In the genomic region with DNA sequence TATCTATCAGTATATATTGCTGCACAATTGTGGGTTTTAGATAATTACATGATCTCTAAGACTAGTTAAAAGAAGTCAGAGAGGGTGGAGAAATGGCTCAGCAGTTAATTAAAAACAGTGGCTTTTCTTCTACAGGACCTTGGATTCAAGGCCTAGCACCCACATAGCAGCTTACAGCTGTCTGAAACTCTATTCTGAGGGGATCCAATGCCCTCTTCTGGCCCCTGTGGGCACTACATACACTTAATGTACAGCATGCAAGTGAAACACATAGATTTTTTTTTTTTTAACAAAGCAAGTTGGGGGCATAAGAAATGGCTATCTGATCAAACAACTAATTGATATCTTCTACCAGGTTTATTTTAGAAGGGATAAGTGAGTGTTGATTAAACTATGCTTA, we compare ENCODE assay signal across 9 mouse cellular contexts. TPM values are rescaled to one million over a fixed set of nuclear protein-coding genes. Genes with fewer than 3 reads are reported as not detected.
A peak's percentile ranks its signal among the peaks of the same experiment; 100 is the strongest.
DNase-seq lines count a peak whose midpoint lies in the region; ATAC-seq lines count a peak whose summit lies in the region.
"Had no signal": no experiment of that assay in that cellular context is flagged by ENCODE, and none has a peak within 500 bp of the region (broad histone marks: within the 10 kb centered on the region; RNA-seq: fewer than 3 reads in every experiment).

No protein-coding gene starts in this region.

- ATAC-seq in hindbrain, embryonic 11.5 days (ENCODE audit: low FRiP score): no peak
- no peak for ATAC-seq in hindbrain, embryonic 12.5 days (ENCODE audit: low FRiP score)
- peak; percentile 71 for ATAC-seq in liver, embryonic 12.5 days
- ATAC-seq in frontal cortex, adult (ENCODE audit: low TSS enrichment): no peak

- H3K9me3 ChIP-seq in hindbrain, embryonic 11.5 days (ENCODE audit: control insufficient read depth, low read length): no peaks in the 10 kb centered on the region
- H3K9me3 ChIP-seq in hindbrain, embryonic 12.5 days (replicated peaks): no peaks in the 10 kb centered on the region
- no peaks in the 10 kb centered on the region for H3K9me3 ChIP-seq in embryonic facial prominence, embryonic 10.5 days
- H3K9me3 ChIP-seq in liver, embryonic 12.5 days (replicated peaks): no peaks in the 10 kb centered on the region
- H3K9me3 ChIP-seq: liver, embryonic 15.5 days had no signal

- H3K4me1 ChIP-seq in hindbrain, embryonic 11.5 days (replicated peaks; ENCODE audit: control insufficient read depth, insufficient read depth, low read length): no peaks in the 10 kb centered on the region
- peaks cover 5% of the 10 kb centered on the region; the same call in 1 of the 2 replicates for H3K4me1 ChIP-seq in hindbrain, embryonic 12.5 days
- no peaks in the 10 kb centered on the region for H3K4me1 ChIP-seq in embryonic facial prominence, embryonic 10.5 days
- peaks cover 17% of the 10 kb centered on the region for H3K4me1 ChIP-seq in liver, embryonic 12.5 days

- peak; percentile 66 for DNase-seq in hindbrain, embryonic 11.5 days (ENCODE audit: low spot score)
- peak; percentile 77 for DNase-seq in CD4-positive helper T cell, adult 2 months (ENCODE audit: low read depth, low spot score)
- peak; percentile 41 for DNase-seq in adipocyte (ENCODE audit: low spot score)
- peak; percentile 58 for DNase-seq in embryonic facial prominence, embryonic 10.5 days (ENCODE audit: low spot score)
- DNase-seq in ovary, postnatal 14 days (ENCODE audit: low spot score): peak; percentile 14

- no peak overlapping the region for H3K4me3 ChIP-seq in hindbrain, embryonic 11.5 days (ENCODE audit: low read depth, low read length)
- H3K4me3 ChIP-seq in hindbrain, embryonic 12.5 days: no peak overlapping the region
- H3K4me3 ChIP-seq in embryonic facial prominence, embryonic 10.5 days: no peak overlapping the region
- H3K4me3 ChIP-seq in liver, embryonic 12.5 days: no peak overlapping the region
- H3K4me3 ChIP-seq: liver, embryonic 15.5 days had no signal

- H3K9ac ChIP-seq in hindbrain, embryonic 11.5 days (ENCODE audit: low read depth, low read length): no peak overlapping the region
- H3K9ac ChIP-seq in hindbrain, embryonic 12.5 days: no peak overlapping the region
- no peak overlapping the region for H3K9ac ChIP-seq in liver, embryonic 12.5 days
- H3K9ac ChIP-seq: liver, embryonic 15.5 days had no signal

- H3K36me3 ChIP-seq in hindbrain, embryonic 11.5 days (ENCODE audit: control insufficient read depth, insufficient read depth, low read length): peaks cover 3% of the 10 kb centered on the region; the same call in 1 of the 2 replicates
- H3K36me3 ChIP-seq in hindbrain, embryonic 12.5 days: peaks cover 3% of the 10 kb centered on the region; the same call in 1 of the 2 replicates
- H3K36me3 ChIP-seq in embryonic facial prominence, embryonic 10.5 days (replicated peaks): peaks cover 40% of the 10 kb centered on the region
- H3K36me3 ChIP-seq in liver, embryonic 12.5 days: peaks cover 23% of the 10 kb centered on the region

- H3K4me2 ChIP-seq in hindbrain, embryonic 11.5 days (replicated peaks; ENCODE audit: low read depth, low read length): no peak overlapping the region
- no peak overlapping the region for H3K4me2 ChIP-seq in hindbrain, embryonic 12.5 days (replicated peaks)
- no peak overlapping the region for H3K4me2 ChIP-seq in liver, embryonic 12.5 days
- H3K4me2 ChIP-seq: liver, embryonic 15.5 days had no signal

- H3K27ac ChIP-seq in hindbrain, embryonic 11.5 days (ENCODE audit: low read depth, low read length): no peak overlapping the region
- H3K27ac ChIP-seq in hindbrain, embryonic 12.5 days: no peak overlapping the region
- no peak overlapping the region for H3K27ac ChIP-seq in embryonic facial prominence, embryonic 10.5 days (replicated peaks)
- no peak overlapping the region for H3K27ac ChIP-seq in liver, embryonic 12.5 days
- H3K27ac ChIP-seq: liver, embryonic 15.5 days had no signal

- no peaks in the 10 kb centered on the region for H3K27me3 ChIP-seq in hindbrain, embryonic 11.5 days (ENCODE audit: control insufficient read depth, insufficient read depth, low read length)
- H3K27me3 ChIP-seq in hindbrain, embryonic 12.5 days: no peaks in the 10 kb centered on the region
- H3K27me3 ChIP-seq in embryonic facial prominence, embryonic 10.5 days (replicated peaks; ENCODE audit: low read depth, poor library complexity, severe bottlenecking): no peaks in the 10 kb centered on the region
- no peaks in the 10 kb centered on the region for H3K27me3 ChIP-seq in liver, embryonic 12.5 days (replicated peaks)
- H3K27me3 ChIP-seq: liver, embryonic 15.5 days had no signal

RNA-seq across cellular contexts. Expression of a gene that starts 26.6 kb away (rescaled TPM):
- polyA plus RNA-seq in hindbrain, embryonic 11.5 days (2014; fragmentation: Nextera tagmentation; extraction: Ambion mirVana): 74.7 and 91.1 TPM in 2 replicates
- 67.1 and 74.1 TPM in 2 replicates for polyA plus RNA-seq in hindbrain, embryonic 12.5 days (2016; fragmentation: Nextera tagmentation; extraction: Ambion mirVana)
- 85.8 and 90.1 TPM in 2 replicates for polyA plus RNA-seq in embryonic facial prominence, embryonic 10.5 days (2016; fragmentation: Nextera tagmentation; extraction: Ambion mirVana)
- 27.2 and 30.1 TPM in 2 replicates for polyA plus RNA-seq in liver, embryonic 12.5 days (2016; fragmentation: Nextera tagmentation; extraction: Ambion mirVana)

RNA-seq across cellular contexts. Expression of a gene that starts 57.7 kb away (rescaled TPM):
- 57.4 and 58.0 TPM in 2 replicates for polyA plus RNA-seq in hindbrain, embryonic 11.5 days (2014; fragmentation: Nextera tagmentation; extraction: Ambion mirVana)
- polyA plus RNA-seq in hindbrain, embryonic 12.5 days (2016; fragmentation: Nextera tagmentation; extraction: Ambion mirVana): 56.6 and 63.3 TPM in 2 replicates
- 65.8 and 66.2 TPM in 2 replicates for polyA plus RNA-seq in embryonic facial prominence, embryonic 10.5 days (2016; fragmentation: Nextera tagmentation; extraction: Ambion mirVana)
- polyA plus RNA-seq in liver, embryonic 12.5 days (2016; fragmentation: Nextera tagmentation; extraction: Ambion mirVana): 53.1 and 57.0 TPM in 2 replicates

Comparison
In these comparisons a context has a peak if more than half of its experiments do, and no peak if none do; other contexts are left out.
1. DNase-seq: peak in every context shown above with its lines; median percentile 77 in CD4-positive helper T cell, adult 2 months; 66 in hindbrain, embryonic 11.5 days; 58 in embryonic facial prominence, embryonic 10.5 days; 41 in adipocyte; 14 in ovary, postnatal 14 days.